Mouse (Mus musculus) monocyte, adult 5-6 weeks (primary cell): ENCODE measurements around the gene Slco4a1. TPM values are rescaled to one million over a fixed set of nuclear protein-coding genes. Genes with fewer than 3 reads are reported as not detected.

Experiments
- ATAC-seq: fragments of 153-309, 156-312 bp; replicated peaks from 2 replicates; pipeline ENCODE4 v1.8.0; 2017; ENCODE audit warnings: mild to moderate bottlenecking; ENCODE audit not compliant: low TSS enrichment, insufficient number of reproducible peaks, severe bottlenecking, poor library complexity, low FRiP score
- total RNA-seq: library from RNA; stranded (forward); fragments of 200-1000, 200-491, 200-594 nt; gene quantifications from 3 replicates; pipeline ENCODE4 v1.2.3, GENCODE M21; 2017

Gene Slco4a1
- total RNA-seq, 1 experiment from 2014 or later, result 1.7 TPM

GRCm38 (mm10) chr2:180442061-180442460, 14.0 kb upstream of the Slco4a1 start:
- 0 out of 2 replicates have a peak, but pooled peaks have one; percentile 28 for ATAC-seq

- no peak for ATAC-seq
Measured at GRCm38 (mm10) chr2:180443861-180444260, 12.2 kb upstream of the Slco4a1 start.

- ATAC-seq, result no peak
Measured at GRCm38 (mm10) chr2:180444957-180445785, 10.9 kb upstream of the Slco4a1 start.

- ATAC-seq, result no peak
Measured at GRCm38 (mm10) chr2:180445962-180446361, 10.1 kb upstream of the Slco4a1 start.

- ATAC-seq, result no peak
Measured at GRCm38 (mm10) chr2:180449007-180449406, 7.0 kb upstream of the Slco4a1 start.

GRCm38 (mm10) chr2:180450529-180450928, 5.5 kb upstream of the Slco4a1 start:
- no peak for ATAC-seq

GRCm38 (mm10) chr2:180456705-180457104, 660 bp downstream of the Slco4a1 start:
- ATAC-seq, result no peak

- no peak for ATAC-seq
Measured at GRCm38 (mm10) chr2:180457680-180458079, 1.6 kb downstream of the Slco4a1 start.

GRCm38 (mm10) chr2:180459437-180459836, 3.4 kb downstream of the Slco4a1 start:
- ATAC-seq, result no peak

- ATAC-seq, result no peak
Measured at GRCm38 (mm10) chr2:180460801-180461200, 4.8 kb downstream of the Slco4a1 start.

GRCm38 (mm10) chr2:180462593-180462992, 6.5 kb downstream of the Slco4a1 start:
- ATAC-seq, result no peak

GRCm38 (mm10) chr2:180466505-180466904, 10.5 kb downstream of the Slco4a1 start:
- ATAC-seq, result no peak

GRCm38 (mm10) chr2:180468871-180469270, 12.8 kb downstream of the Slco4a1 start:
- no peak for ATAC-seq

- ATAC-seq, result no peak
Measured at GRCm38 (mm10) chr2:180469768-180470167, 13.7 kb downstream of the Slco4a1 start.

GRCm38 (mm10) chr2:180472306-180473079, 16.4 kb downstream of the Slco4a1 start:
- ATAC-seq, result no peak

GRCm38 (mm10) chr2:180473080-180473440, 17.0 kb downstream of the Slco4a1 start:
- no peak for ATAC-seq

- no peak for ATAC-seq
Measured at GRCm38 (mm10) chr2:180474864-180475263, 18.8 kb downstream of the Slco4a1 start.

GRCm38 (mm10) chr2:180482274-180482673, 26.2 kb downstream of the Slco4a1 start:
- ATAC-seq, result no peak

GRCm38 (mm10) chr2:180484882-180485281, 28.8 kb downstream of the Slco4a1 start:
- no peak for ATAC-seq

- no peak for ATAC-seq
Measured at GRCm38 (mm10) chr2:180485306-180485705, 29.3 kb downstream of the Slco4a1 start.
